ENCODE assay signal across 8 mouse cellular contexts in the genomic region with DNA sequence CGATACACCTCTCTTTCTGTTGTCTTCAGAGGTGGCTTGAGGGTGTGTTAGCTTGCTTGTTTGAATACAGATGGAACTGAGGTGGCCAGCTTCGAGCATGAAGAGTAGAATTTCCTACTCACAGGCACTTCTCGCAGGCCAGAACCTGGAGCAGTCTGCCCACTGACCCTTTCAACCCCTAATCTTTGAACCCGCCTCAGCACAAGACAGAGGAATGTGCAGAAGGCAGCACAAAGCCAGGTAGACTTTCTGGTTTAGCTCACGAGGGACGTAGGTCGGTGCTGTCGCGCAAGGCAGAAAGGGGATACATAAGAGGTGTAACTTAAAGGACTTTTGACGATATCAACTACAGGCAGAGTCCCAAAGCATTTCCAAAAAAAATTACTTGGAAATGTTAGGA. TPM values are rescaled to one million over a fixed set of nuclear protein-coding genes. Genes with fewer than 3 reads are reported as not detected.
A peak's percentile ranks its signal among the peaks of the same experiment; 100 is the strongest.
DNase-seq lines count a peak whose midpoint lies in the region; ATAC-seq and TF ChIP-seq lines count a peak whose summit lies in the region.

No protein-coding gene starts in this region.

- peaks cover 2% of the 10 kb centered on the region; the same call in 1 of the 2 replicates for H3K4me1 ChIP-seq in spleen, adult 2 months (ENCODE audit: control insufficient read depth, insufficient read depth, insufficient read length)
- no peaks in the 10 kb centered on the region for H3K4me1 ChIP-seq in hindbrain, embryonic 11.5 days (replicated peaks; ENCODE audit: control insufficient read depth, insufficient read depth, low read length)
- peaks cover 53% of the 10 kb centered on the region for H3K4me1 ChIP-seq in limb, embryonic 15.5 days

- no peak for DNase-seq in spleen, adult 2 months (ENCODE audit: low read depth in 1 of 2, low spot score in 2 of 2)
- DNase-seq in spleen, postnatal 4 days (ENCODE audit: low spot score in 2 of 2): no peak
- DNase-seq in cerebellum, postnatal 25 days: peak; percentile 37 to 48
- no peak for DNase-seq in hindbrain, embryonic 11.5 days (ENCODE audit: low spot score)
- peak; percentile 11 for DNase-seq in splenic B cell, adult 2 months (ENCODE audit: low read depth, low spot score)
- no peak for DNase-seq in right cerebral cortex, postnatal 10 days (ENCODE audit: low spot score in 2 of 2)
- DNase-seq in frontal cortex, postnatal 25 days (ENCODE audit: low spot score in 2 of 2): no peak

- no peak for ATAC-seq in hindbrain, embryonic 11.5 days (ENCODE audit: low FRiP score)
- ATAC-seq in limb, embryonic 15.5 days (ENCODE audit: insufficient number of reproducible peaks, low FRiP score, low TSS enrichment, low read depth): no peak

- peak overlapping the region; percentile 52; the same call in 1 of the 2 replicates for H3K9ac ChIP-seq in hindbrain, embryonic 11.5 days (ENCODE audit: low read depth, low read length)
- peak overlapping the region; percentile 78 for H3K9ac ChIP-seq in limb, embryonic 15.5 days

- H3K4me2 ChIP-seq in hindbrain, embryonic 11.5 days (replicated peaks; ENCODE audit: low read depth, low read length): peak overlapping the region; percentile 88
- H3K4me2 ChIP-seq in limb, embryonic 15.5 days: peak overlapping the region; percentile 75

- no peaks in the 10 kb centered on the region for H3K9me3 ChIP-seq in hindbrain, embryonic 11.5 days (ENCODE audit: control insufficient read depth, low read length)
- no peaks in the 10 kb centered on the region for H3K9me3 ChIP-seq in limb, embryonic 15.5 days

- no peak overlapping the region for H3K27ac ChIP-seq in spleen, adult 2 months (ENCODE audit: insufficient read depth, low read length)
- H3K27ac ChIP-seq in hindbrain, embryonic 11.5 days (ENCODE audit: low read depth, low read length): no peak overlapping the region
- peak overlapping the region; percentile 92; the same call in 1 of the 2 replicates for H3K27ac ChIP-seq in limb, embryonic 15.5 days

- no peaks in the 10 kb centered on the region for H3K36me3 ChIP-seq in spleen, adult 2 months (ENCODE audit: control insufficient read depth, insufficient read depth, low read length)
- H3K36me3 ChIP-seq in hindbrain, embryonic 11.5 days (ENCODE audit: control insufficient read depth, insufficient read depth, low read length): no peaks in the 10 kb centered on the region
- H3K36me3 ChIP-seq in limb, embryonic 15.5 days: no peaks in the 10 kb centered on the region
- H3K36me3 ChIP-seq in splenic B cell, adult 2 months (ENCODE audit: control insufficient read depth, insufficient read depth, low read length, poor library complexity, severe bottlenecking): no peaks in the 10 kb centered on the region

- peak overlapping the region; percentile 64; the same call in 1 of the 2 replicates for H3K4me3 ChIP-seq in spleen, adult 2 months (ENCODE audit: extremely low read depth, insufficient read depth, insufficient read length)
- peak overlapping the region; percentile 65 for H3K4me3 ChIP-seq in hindbrain, embryonic 11.5 days (ENCODE audit: low read depth, low read length)
- peak overlapping the region; percentile 79 for H3K4me3 ChIP-seq in limb, embryonic 15.5 days

- TF ChIP-seq POLR2A in spleen, adult 2 months (IDR thresholded peaks at IDR 0.05; ENCODE audit: low read depth, low read length): no peak

- H3K27me3 ChIP-seq in spleen, adult 2 months (ENCODE audit: control insufficient read depth, insufficient read depth, low read length): no peaks in the 10 kb centered on the region
- H3K27me3 ChIP-seq in hindbrain, embryonic 11.5 days (ENCODE audit: control insufficient read depth, insufficient read depth, low read length): no peaks in the 10 kb centered on the region; the same call in 1 of the 2 replicates
- no peaks in the 10 kb centered on the region for H3K27me3 ChIP-seq in limb, embryonic 15.5 days
- H3K27me3 ChIP-seq in splenic B cell, adult 2 months (ENCODE audit: control insufficient read depth, insufficient read depth, low read length, poor library complexity, severe bottlenecking): no peaks in the 10 kb centered on the region

- WGBS in spleen, adult 2 months: 19% methylated on average over 10 of the region's 10 CpGs
- WGBS in hindbrain, embryonic 11.5 days: 6% methylated on average over 10 of the region's 10 CpGs
- WGBS in limb, embryonic 15.5 days: 3% methylated on average over 10 of the region's 10 CpGs

- TF ChIP-seq CTCF in spleen, adult 2 months (IDR thresholded peaks at IDR 0.05; ENCODE audit: extremely low read depth, insufficient read depth, insufficient read length, insufficient replicate concordance): no peak

RNA-seq across cellular contexts. Expression of a gene that starts 0.9 kb away (rescaled TPM):
- 4.3 and 5.2 TPM in 2 replicates for polyA plus RNA-seq in spleen, adult 2 months (2012; rRNA removed)
- 13.6 and 15.4 TPM in 2 replicates for polyA plus RNA-seq in hindbrain, embryonic 11.5 days (2014; fragmentation: Nextera tagmentation; extraction: Ambion mirVana)
- 28.1 and 33.8 TPM in 2 replicates for polyA plus RNA-seq in limb, embryonic 15.5 days (2015; fragmentation: Nextera tagmentation; extraction: Ambion mirVana)

RNA-seq across cellular contexts. Expression of a gene that starts 32.4 kb away (rescaled TPM):
- polyA plus RNA-seq in spleen, adult 2 months (2012; rRNA removed): 5.7 and 6.5 TPM in 2 replicates
- 22.7 and 24.3 TPM in 2 replicates for polyA plus RNA-seq in hindbrain, embryonic 11.5 days (2014; fragmentation: Nextera tagmentation; extraction: Ambion mirVana)
- polyA plus RNA-seq in limb, embryonic 15.5 days (2015; fragmentation: Nextera tagmentation; extraction: Ambion mirVana): 16.7 and 17.7 TPM in 2 replicates

Comparison
In these comparisons a context has a peak if more than half of its experiments do, and no peak if none do; other contexts are left out.
1. DNase-seq: peak in cerebellum, postnatal 25 days (2 of 2) and splenic B cell, adult 2 months (single experiment); none in spleen, adult 2 months (0 of 2), spleen, postnatal 4 days (0 of 2), hindbrain, embryonic 11.5 days (single experiment), right cerebral cortex, postnatal 10 days (0 of 2) and frontal cortex, postnatal 25 days (0 of 2).
2. Peak in every context shown above with its lines, with median percentiles within 50 percentile points of each other: H3K4me3 ChIP-seq.